Mouse (Mus musculus): ENCODE measurements at regions not wholly inside any gene's neighbourhood (a gene's known extent, or its start where the extent isn't known, plus 50 kb on each side); places are given as distances from the start of the nearest gene placed in this dataset.

GRCm38 (mm10) chr1:28373351-28373750, 406.7 kb downstream of the Gm597 start:
- WGBS = 62% methylated on average over 3 of the region's 3 CpGs
- no peak overlapping the region for H3K4me3 ChIP-seq (ENCODE audit: low read depth, low read length)
- H3K27ac ChIP-seq (ENCODE audit: low read depth, low read length) = no peak overlapping the region
- no peak for TF ChIP-seq CTCF (IDR thresholded peaks at IDR 0.05)
- no peaks in the 10 kb centered on the region for H3K9me3 ChIP-seq (ENCODE audit: low read length)
- no peaks in the 10 kb centered on the region for H3K27me3 ChIP-seq (ENCODE audit: insufficient read depth, low read length)
- H3K9ac ChIP-seq (replicated peaks; ENCODE audit: low read length, poor library complexity, severe bottlenecking) = no peak overlapping the region
- no peaks in the 10 kb centered on the region for H3K4me1 ChIP-seq (ENCODE audit: insufficient read depth, low read length)
- DNase-seq (ENCODE audit: low spot score) (peak; percentile 17), ATAC-seq (ENCODE audit: low FRiP score) (no peak)
- H3K36me3 ChIP-seq (ENCODE audit: insufficient read depth, low read length) = no peaks in the 10 kb centered on the region
- H3K4me2 ChIP-seq (ENCODE audit: low read depth, low read length, poor library complexity, severe bottlenecking) = no peak overlapping the region

GRCm38 (mm10) chr1:28349411-28349973, 430.6 kb downstream of the Gm597 start:
- H3K27ac ChIP-seq (ENCODE audit: low read depth, low read length) = no peak overlapping the region
- H3K9ac ChIP-seq (replicated peaks; ENCODE audit: low read length, poor library complexity, severe bottlenecking) = no peak overlapping the region
- H3K36me3 ChIP-seq (ENCODE audit: insufficient read depth, low read length) = no peaks in the 10 kb centered on the region
- DNase-seq (ENCODE audit: low spot score) = peak; percentile 15
- H3K4me2 ChIP-seq (ENCODE audit: low read depth, low read length, poor library complexity, severe bottlenecking) = no peak overlapping the region
- 61% methylated on average over 2 of the region's 2 CpGs for WGBS
- no peaks in the 10 kb centered on the region for H3K27me3 ChIP-seq (ENCODE audit: insufficient read depth, low read length)
- no peaks in the 10 kb centered on the region for H3K4me1 ChIP-seq (ENCODE audit: insufficient read depth, low read length)
- 0 out of 2 replicates have a peak, but pooled peaks have one; percentile 44 for ATAC-seq (ENCODE audit: low FRiP score)
- no peak overlapping the region for H3K4me3 ChIP-seq (ENCODE audit: low read depth, low read length)
- no peak for TF ChIP-seq CTCF (IDR thresholded peaks at IDR 0.05)
- no peaks in the 10 kb centered on the region for H3K9me3 ChIP-seq (ENCODE audit: low read length)

GRCm38 (mm10) chr1:28348572-28348971, 431.5 kb downstream of the Gm597 start:
- Histone ChIP-seq H3K9ac (replicated peaks; ENCODE audit: low read length, poor library complexity, severe bottlenecking) (no peak overlapping the region), H3K27me3 (ENCODE audit: insufficient read depth, low read length) (no peaks in the 10 kb centered on the region), H3K4me2 (ENCODE audit: low read depth, low read length, poor library complexity, severe bottlenecking) (no peak overlapping the region), H3K27ac (ENCODE audit: low read depth, low read length) (no peak overlapping the region), H3K4me3 (ENCODE audit: low read depth, low read length) (no peak overlapping the region), H3K36me3 (ENCODE audit: insufficient read depth, low read length) (no peaks in the 10 kb centered on the region), H3K4me1 (ENCODE audit: insufficient read depth, low read length) (no peaks in the 10 kb centered on the region), H3K9me3 (ENCODE audit: low read length) (no peaks in the 10 kb centered on the region)
- DNase-seq (ENCODE audit: low spot score) (peak; percentile 3), ATAC-seq (ENCODE audit: low FRiP score) (no peak)
- WGBS = 34% methylated on average over 3 of the region's 3 CpGs
- no peak for TF ChIP-seq CTCF (IDR thresholded peaks at IDR 0.05)

GRCm38 (mm10) chr1:28340054-28340453, 440.0 kb downstream of the Gm597 start:
- Histone ChIP-seq H3K4me3 (ENCODE audit: low read depth, low read length) (no peak overlapping the region), H3K4me2 (ENCODE audit: low read depth, low read length, poor library complexity, severe bottlenecking) (no peak overlapping the region), H3K4me1 (ENCODE audit: insufficient read depth, low read length) (no peaks in the 10 kb centered on the region), H3K36me3 (ENCODE audit: insufficient read depth, low read length) (no peaks in the 10 kb centered on the region), H3K27me3 (ENCODE audit: insufficient read depth, low read length) (no peaks in the 10 kb centered on the region), H3K9ac (replicated peaks; ENCODE audit: low read length, poor library complexity, severe bottlenecking) (no peak overlapping the region), H3K27ac (ENCODE audit: low read depth, low read length) (no peak overlapping the region), H3K9me3 (ENCODE audit: low read length) (no peaks in the 10 kb centered on the region)
- DNase-seq (ENCODE audit: low spot score) = peak; percentile 46
- no peak for TF ChIP-seq CTCF (IDR thresholded peaks at IDR 0.05)
- no peak for ATAC-seq (ENCODE audit: low FRiP score)
- 74% methylated on average over 1 of the region's 1 CpGs for WGBS

GRCm38 (mm10) chr1:28334366-28334765, 445.7 kb downstream of the Gm597 start:
- DNase-seq (ENCODE audit: low spot score) (no peak), ATAC-seq (ENCODE audit: low FRiP score) (no peak)
- no peaks in the 10 kb centered on the region for H3K9me3 ChIP-seq (ENCODE audit: low read length)
- no peak overlapping the region for H3K27ac ChIP-seq (ENCODE audit: low read depth, low read length)
- H3K4me3 ChIP-seq (ENCODE audit: low read depth, low read length) = no peak overlapping the region
- 82% methylated on average over 3 of the region's 3 CpGs for WGBS
- no peaks in the 10 kb centered on the region for H3K4me1 ChIP-seq (ENCODE audit: insufficient read depth, low read length)
- no peaks in the 10 kb centered on the region for H3K36me3 ChIP-seq (ENCODE audit: insufficient read depth, low read length)
- H3K4me2 ChIP-seq (ENCODE audit: low read depth, low read length, poor library complexity, severe bottlenecking) = no peak overlapping the region
- no peak for TF ChIP-seq CTCF (IDR thresholded peaks at IDR 0.05)
- no peak overlapping the region for H3K9ac ChIP-seq (replicated peaks; ENCODE audit: low read length, poor library complexity, severe bottlenecking)
- H3K27me3 ChIP-seq (ENCODE audit: insufficient read depth, low read length) = no peaks in the 10 kb centered on the region

- peak; percentile 74 for DNase-seq (ENCODE audit: low spot score)
- Histone ChIP-seq H3K36me3 (ENCODE audit: insufficient read depth, low read length) (no peaks in the 10 kb centered on the region), H3K4me1 (ENCODE audit: insufficient read depth, low read length) (no peaks in the 10 kb centered on the region), H3K4me2 (ENCODE audit: low read depth, low read length, poor library complexity, severe bottlenecking) (no peak overlapping the region), H3K9me3 (ENCODE audit: low read length) (no peaks in the 10 kb centered on the region), H3K4me3 (ENCODE audit: low read depth, low read length) (no peak overlapping the region), H3K9ac (replicated peaks; ENCODE audit: low read length, poor library complexity, severe bottlenecking) (no peak overlapping the region), H3K27ac (ENCODE audit: low read depth, low read length) (no peak overlapping the region), H3K27me3 (ENCODE audit: insufficient read depth, low read length) (no peaks in the 10 kb centered on the region)
- TF ChIP-seq CTCF (IDR thresholded peaks at IDR 0.05) = no peak
- no peak for ATAC-seq (ENCODE audit: low FRiP score)
These were observed 448.0 kb downstream of the Gm597 start for GRCm38 (mm10) chr1:28332031-28332430.

Data from midbrain, postnatal 0 days (tissue).